Mouse (Mus musculus) stomach, postnatal 0 days (tissue): Measurements from ENCODE around the gene Tbc1d2b.

Experiments
- CTCF ChIP-seq: IDR thresholded peaks from 2 replicates; pipeline ENCODE4 v1.5.1; 2016; ENCODE audit warnings: antibody characterized with exemption, low read depth, mild to moderate bottlenecking, moderate library complexity
- EP300 ChIP-seq: optimal IDR thresholded peaks from 2 replicates; pipeline ENCODE3; 2016; ENCODE audit warnings: antibody characterized with exemption

GRCm38 (mm10) chr9:90303101-90303835 is 32.7 kb upstream of the Tbc1d2b start:
- no peak for TF ChIP-seq CTCF
- TF ChIP-seq EP300 = no peak
